Mouse (Mus musculus) erythroblast, embryonic 14.5 days (primary cell): ENCODE results near the gene Ntng1.

Experiments
- GATA1 ChIP-seq: IDR thresholded peaks from 2 replicates; pipeline ENCODE4 v1.6.1; 2012; ENCODE audit warnings: low read length, inconsistent platforms, mixed read lengths
- TAL1 ChIP-seq: IDR thresholded peaks from 3 replicates; pipeline ENCODE4 v1.6.1; 2012; ENCODE audit warnings: low read length, inconsistent platforms, mixed read lengths

- TF ChIP-seq GATA1 (no peak), TAL1 (no peak)
Measured at GRCm38 (mm10) chr3:110022783-110023599, 120.8 kb downstream of the Ntng1 start.
